Mouse (Mus musculus) spleen, postnatal 36 days (tissue): ENCODE data around the gene Rnase12.
A peak's percentile ranks its signal among the peaks of the same experiment; 100 is the strongest.

Experiments
- DNase-seq, 2 experiments: peaks; one replicate each; pipeline ENCODE4 v3.0.0; 2022; ENCODE audit warnings: low spot score in 2 of 2, mixed read lengths in 1 of 2

Gene Rnase12

DNA sequence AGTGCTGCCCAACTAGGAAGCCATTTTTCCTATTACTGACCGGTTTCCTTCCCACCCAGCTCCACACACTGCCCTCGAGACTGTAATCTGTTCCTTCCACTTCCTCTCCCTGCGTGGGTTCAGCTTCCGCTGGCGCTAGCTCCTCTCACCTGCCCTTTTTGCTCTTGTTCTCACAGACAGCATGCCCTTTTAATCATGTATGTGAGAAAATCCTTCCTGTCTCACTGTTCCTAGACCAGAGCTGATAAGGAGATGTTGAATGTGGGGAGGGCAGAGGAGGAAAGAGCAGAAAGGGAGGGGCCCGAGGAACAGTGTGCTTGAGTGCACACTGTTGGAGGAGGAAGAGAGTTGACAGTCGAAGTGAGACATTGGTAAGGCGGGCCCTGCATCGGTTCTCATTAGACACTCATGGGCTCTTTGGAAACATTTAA lies at the start of gene Rnase12:
Gene Rnase12 (minus strand): TSS at position 261 of the 431 bp plus-strand sequence.
- DNase-seq, result peak; percentile 18 to 22

GRCm38 (mm10) chr14:51106449-51106967 lies 49.0 kb upstream of the Rnase12 start:
- no peak for DNase-seq

GRCm38 (mm10) chr14:51104366-51104765 lies 46.9 kb upstream of the Rnase12 start:
- no peak for DNase-seq

GRCm38 (mm10) chr14:51103217-51103616 lies 45.8 kb upstream of the Rnase12 start:
- peak; percentile 66 to 68 for DNase-seq

DNA sequence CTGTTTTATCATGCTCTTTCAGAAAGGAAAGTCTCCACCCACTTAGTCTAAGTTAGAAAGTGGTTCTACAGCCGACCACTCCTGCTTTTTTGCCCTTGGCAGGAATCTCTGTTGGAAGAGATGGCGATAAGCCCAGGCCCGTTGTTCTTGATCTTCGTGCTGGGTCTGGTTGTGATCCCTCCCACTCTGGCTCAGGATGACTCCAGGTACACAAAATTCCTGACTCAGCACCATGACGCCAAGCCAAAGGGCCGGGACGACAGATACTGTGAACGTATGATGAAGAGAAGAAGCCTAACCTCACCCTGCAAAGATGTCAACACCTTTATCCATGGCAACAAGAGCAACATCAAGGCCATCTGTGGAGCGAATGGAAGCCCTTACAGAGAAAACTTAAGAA lies 43.8 kb upstream of the Rnase12 start:
- no peak for DNase-seq

DNA sequence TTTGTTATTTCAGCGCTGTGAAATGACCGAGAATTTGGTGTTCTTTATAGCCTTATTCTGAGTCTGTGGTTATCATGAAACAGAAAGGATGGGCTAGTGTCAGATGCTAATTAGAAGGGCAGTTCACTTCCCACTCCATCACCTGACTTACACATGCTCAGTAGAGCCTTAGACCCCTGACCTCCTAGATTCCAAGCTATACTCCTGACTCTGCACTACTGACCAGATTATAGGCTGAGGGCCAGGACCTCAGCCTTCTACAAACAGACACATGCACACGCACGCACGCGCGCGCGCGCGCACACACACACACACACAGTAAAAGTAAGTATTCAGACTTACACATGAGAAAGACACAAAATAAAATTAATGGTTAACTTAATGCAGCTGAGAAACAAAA lies 41.5 kb upstream of the Rnase12 start:
- DNase-seq, result no peak

DNA sequence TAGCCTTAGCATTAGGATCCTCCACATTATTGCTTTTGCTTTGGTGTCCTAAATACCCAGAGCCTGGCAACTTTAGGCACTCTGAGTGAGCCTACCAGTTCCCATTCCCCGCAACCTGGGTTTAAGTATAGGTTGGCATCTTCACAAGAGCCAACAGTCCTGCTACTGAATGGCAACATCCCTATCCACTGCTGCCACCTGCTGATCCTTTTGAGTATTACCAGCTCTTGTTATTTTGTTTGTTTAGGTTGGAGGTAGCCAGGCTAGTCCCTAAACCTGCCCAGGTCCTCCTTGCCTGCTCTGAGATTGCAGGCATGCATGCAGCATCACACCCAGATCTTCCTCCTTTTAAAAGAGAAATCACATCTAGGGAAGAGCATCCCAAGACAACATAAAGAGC lies 40.8 kb upstream of the Rnase12 start:
- peak; percentile 72 for DNase-seq

DNA sequence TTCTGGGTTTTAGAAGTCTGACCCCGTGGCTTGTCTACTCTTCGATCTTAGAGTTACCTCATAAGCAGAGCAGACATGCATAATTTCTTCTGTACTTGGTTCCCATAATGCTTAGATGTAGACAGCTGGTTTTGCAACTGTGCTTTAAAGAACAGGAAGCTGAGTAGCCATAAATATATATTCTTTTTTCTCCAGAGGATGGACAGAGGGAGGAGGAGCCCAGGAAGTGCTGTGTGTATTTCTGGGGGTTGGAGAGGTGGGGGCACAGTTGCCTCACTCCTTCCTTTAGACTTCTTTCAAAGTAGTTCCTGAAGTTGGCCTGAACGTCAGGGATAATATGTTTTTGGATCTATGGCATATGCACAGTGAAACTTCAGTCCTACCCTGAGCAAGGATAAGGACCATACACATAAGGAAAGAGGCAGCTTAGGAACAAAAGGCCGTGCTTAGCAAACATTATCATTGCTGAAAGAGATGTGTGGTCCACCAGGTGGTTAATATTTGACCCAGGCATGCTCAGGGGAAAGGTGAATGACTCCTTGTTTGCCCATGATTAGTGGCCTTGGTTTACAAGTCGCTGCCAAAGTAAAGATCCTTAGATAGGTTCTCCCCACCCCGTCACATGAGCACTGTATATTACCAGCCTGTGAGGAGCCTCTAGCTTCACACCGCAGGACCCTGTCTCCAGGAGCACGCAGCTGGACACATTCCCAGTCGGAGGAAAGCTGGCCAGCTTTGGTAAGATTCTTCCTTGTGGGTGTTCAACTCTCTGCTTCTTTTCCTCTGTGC lies 38.5 kb upstream of the Rnase12 start:
- DNase-seq, result no peak

- DNase-seq, result no peak
Observed at GRCm38 (mm10) chr14:51094921-51095320, 37.5 kb upstream of the Rnase12 start.

GRCm38 (mm10) chr14:51094096-51094875 lies 36.8 kb upstream of the Rnase12 start:
- no peak for DNase-seq

- DNase-seq, result peak; percentile 32 to 48
Observed at GRCm38 (mm10) chr14:51093496-51093895, 36.0 kb upstream of the Rnase12 start.

GRCm38 (mm10) chr14:51092073-51092620 lies 34.7 kb upstream of the Rnase12 start:
- DNase-seq, result no peak

GRCm38 (mm10) chr14:51090921-51091900 lies 33.8 kb upstream of the Rnase12 start, which contains the start of the genes Rnase4 and Ang:
Gene Rnase4 (plus strand): TSS chr14:51091077.
Gene Ang (plus strand): TSS chr14:51091150.
- peak; percentile 3 to 15 for DNase-seq

DNA sequence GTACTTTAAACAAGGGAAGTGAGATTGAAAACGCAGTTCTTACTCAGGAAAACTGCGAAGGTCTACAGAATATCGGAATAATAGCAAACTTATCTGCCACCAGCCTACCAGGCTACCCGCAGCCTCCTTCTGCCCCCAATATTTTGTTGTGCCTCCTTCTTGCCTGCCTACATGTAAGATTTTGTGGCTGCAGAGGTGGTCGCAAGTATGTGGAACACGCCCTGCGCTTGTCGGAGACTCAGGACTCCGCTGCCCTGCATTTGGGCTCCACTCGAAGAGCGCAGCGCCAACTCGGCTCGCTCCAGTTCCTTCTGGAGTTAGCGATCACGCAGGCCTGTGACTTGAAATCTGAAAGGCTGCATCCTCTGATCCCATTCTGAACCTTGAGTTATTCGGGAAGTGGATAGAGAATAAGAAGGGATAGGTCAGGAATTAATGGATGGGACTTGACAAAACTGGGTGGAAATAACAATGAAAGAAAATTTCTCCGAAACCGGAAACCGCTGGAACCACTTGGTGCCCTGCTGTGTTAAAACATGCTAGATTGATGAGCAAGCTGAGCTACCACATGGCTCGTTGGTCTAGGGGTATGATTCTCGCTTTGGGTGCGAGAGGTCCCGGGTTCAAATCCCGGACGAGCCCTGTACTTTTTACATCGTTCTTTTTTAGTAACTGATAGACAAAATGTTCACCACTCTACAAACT lies 32.8 kb upstream of the Rnase12 start:
- DNase-seq, result peak; percentile 76 to 83

- DNase-seq, result no peak
Observed at GRCm38 (mm10) chr14:51089674-51090076, 32.2 kb upstream of the Rnase12 start.

GRCm38 (mm10) chr14:51088970-51089673 lies 31.7 kb upstream of the Rnase12 start:
- peak; percentile 95 to 96 for DNase-seq

GRCm38 (mm10) chr14:51088166-51088969 lies 30.9 kb upstream of the Rnase12 start:
- peak; percentile 72 to 83 for DNase-seq

GRCm38 (mm10) chr14:51087762-51088161 lies 30.3 kb upstream of the Rnase12 start:
- no peak for DNase-seq

- no peak for DNase-seq
Observed at GRCm38 (mm10) chr14:51085911-51086310, 28.4 kb upstream of the Rnase12 start.
